Mouse (Mus musculus): ENCODE data around the gene Olfr888.

Olfr888 gene

GRCm38 (mm10) chr9:38107828-38108227, at the start of gene Olfr888:
Gene Olfr888, plus strand, starts transcription at chr9:38108128.
- in situ Hi-C loops (cut with MboI, MseI), result no loop called here

GRCm38 (mm10) chr9:38061022-38061421, 46.9 kb upstream of the Olfr888 start, which contains the start of gene Olfr885:
Gene Olfr885, plus strand, starts transcription at chr9:38061322.
- in situ Hi-C loops (cut with MboI, MseI), result no loop called here

- in situ Hi-C loops (cut with MboI, MseI), result no loop called here
Observed at GRCm38 (mm10) chr9:38083772-38084171, 24.2 kb upstream of the Olfr888 start, which contains the start of gene Olfr887. Gene Olfr887, plus strand, starts transcription at chr9:38084072.

GRCm38 (mm10) chr9:38114898-38115297, 7.0 kb downstream of the Olfr888 start, which contains the start of gene Olfr889:
Gene Olfr889, plus strand, starts transcription at chr9:38115198.
- in situ Hi-C loops (cut with MboI, MseI), result no loop called here

- in situ Hi-C loops (cut with MboI, MseI), result no loop called here
Observed at GRCm38 (mm10) chr9:38142217-38142616, 34.3 kb downstream of the Olfr888 start, which contains the start of gene Olfr890. Gene Olfr890, plus strand, starts transcription at chr9:38142517.

Data from T-helper 2 cell (primary cell).